Mouse (Mus musculus) midbrain, embryonic 14.5 days (tissue): ENCODE results near the gene Noc2l. TPM values are rescaled to one million over a fixed set of nuclear protein-coding genes. Genes with fewer than 3 reads are reported as not detected.
A peak's percentile ranks its signal among the peaks of the same experiment; 100 is the strongest.

Source experiments
- ATAC-seq: fragments of 200-750 bp; cut with Nextera tagmentation; 2 replicates; pipeline ENCODE4 v1.8.0; 2017; ENCODE audit warnings: moderate number of reproducible peaks, moderate library complexity; ENCODE audit not compliant: low FRiP score, low TSS enrichment
- DNase-seq: peaks from one replicate; pipeline ENCODE4 v3.0.0-alpha.2; 2015
- H3K27ac ChIP-seq: fragments of 300-500 bp; sonication (generic); replicated peaks from 2 replicates; pipeline ENCODE4 v1.5.1; 2014; ENCODE audit warnings: mild to moderate bottlenecking, low read depth, low read length, moderate library complexity
- H3K27me3 ChIP-seq: fragments of 300-500 bp; sonication (generic); 2 replicates; pipeline ENCODE4 v1.6.1; 2014; ENCODE audit warnings: low read length, control low read depth, mixed read lengths; ENCODE audit not compliant: control insufficient read depth, insufficient read depth
- H3K36me3 ChIP-seq: fragments of 300-500 bp; sonication (generic); 2 replicates; pipeline ENCODE4 v1.6.1; 2014; ENCODE audit warnings: low read length, control low read depth; ENCODE audit not compliant: control insufficient read depth, insufficient read depth
- H3K4me1 ChIP-seq: fragments of 300-500 bp; sonication (generic); 2 replicates; pipeline ENCODE4 v1.6.1; 2014; ENCODE audit warnings: mild to moderate bottlenecking, antibody characterized with exemption, low read length, control low read depth; ENCODE audit not compliant: control insufficient read depth, insufficient read depth
- H3K4me2 ChIP-seq: fragments of 300-500 bp; sonication (generic); 2 replicates; pipeline ENCODE4 v1.6.1; 2014; ENCODE audit warnings: mild to moderate bottlenecking, low read length, moderate library complexity
- H3K4me3 ChIP-seq: fragments of 300-500 bp; sonication (generic); replicated peaks from 2 replicates; pipeline ENCODE4 v1.5.1; 2014; ENCODE audit warnings: low read depth, low read length
- H3K9ac ChIP-seq: fragments of 300-500 bp; sonication (generic); replicated peaks from 2 replicates; pipeline ENCODE4 v1.6.1; 2014; ENCODE audit warnings: mild to moderate bottlenecking, low read length, moderate library complexity
- H3K9me3 ChIP-seq: fragments of 300-500 bp; sonication (generic); 2 replicates; pipeline ENCODE4 v1.6.1; 2016; ENCODE audit warnings: low read length, control low read depth, mixed read lengths; ENCODE audit not compliant: control insufficient read depth
- WGBS: fragments of 180-500 bp; shearing (Covaris S2); extraction: QIAGEN DNeasy Blood & Tissue Kit; methylation state at CpG from one replicate; pipeline ENCODE4 v1.1.7; 2014; 5-methylcytosine and 5-hydroxymethylcytosine counted together
- microRNA-seq: library from miRNA; unstranded; fragments of <30 nt; microRNA quantifications from one replicate; pipeline ENCODE4, GENCODE M21; 2016
- polyA plus RNA-seq: library from polyadenylated mRNA; unstranded; fragments of >200 nt; fragmentation: Nextera tagmentation; extraction: Ambion mirVana; gene quantifications from 2 replicates; pipeline ENCODE4 v1.2.1, GENCODE M21; 2014

Gene Noc2l
- polyA plus RNA-seq, 1 experiment from 2014 or later: 54.1 TPM

DNA sequence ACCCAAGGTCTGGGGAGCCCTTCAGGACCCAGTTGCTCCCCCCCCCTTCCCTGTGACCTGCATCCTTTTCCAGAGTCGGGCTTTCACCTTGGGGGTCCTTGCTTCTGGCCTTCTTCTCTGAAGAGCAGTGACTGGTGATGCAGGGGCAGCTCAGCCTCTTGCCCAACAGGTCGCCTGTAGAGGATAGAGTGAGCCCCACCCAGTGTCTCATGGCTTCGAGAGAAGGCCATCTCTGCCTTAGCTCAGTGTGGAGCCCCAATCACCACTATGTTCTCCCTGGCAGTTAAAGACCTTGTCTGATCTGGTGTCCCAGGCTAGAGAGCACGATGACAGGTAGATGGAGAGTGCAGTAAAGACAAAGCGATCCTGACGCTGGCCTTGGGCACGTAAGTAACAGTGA lies 16.3 kb downstream of the Noc2l start:
- H3K9me3 ChIP-seq: no peaks in the 10 kb centered on the region
- no peak overlapping the region for H3K4me3 ChIP-seq
- H3K9ac ChIP-seq: no peak overlapping the region
- peaks cover 26% of the 10 kb centered on the region for H3K36me3 ChIP-seq
- H3K4me2 ChIP-seq: peak overlapping the region; percentile 27
- 29% methylated on average over 7 of the region's 7 CpGs for WGBS
- H3K27ac ChIP-seq: peak overlapping the region; percentile 82
- DNase-seq (no peak), ATAC-seq (no peak)
- peaks cover 10% of the 10 kb centered on the region; the same call in 1 of the 2 replicates for H3K27me3 ChIP-seq
- H3K4me1 ChIP-seq: peaks cover 40% of the 10 kb centered on the region

DNA sequence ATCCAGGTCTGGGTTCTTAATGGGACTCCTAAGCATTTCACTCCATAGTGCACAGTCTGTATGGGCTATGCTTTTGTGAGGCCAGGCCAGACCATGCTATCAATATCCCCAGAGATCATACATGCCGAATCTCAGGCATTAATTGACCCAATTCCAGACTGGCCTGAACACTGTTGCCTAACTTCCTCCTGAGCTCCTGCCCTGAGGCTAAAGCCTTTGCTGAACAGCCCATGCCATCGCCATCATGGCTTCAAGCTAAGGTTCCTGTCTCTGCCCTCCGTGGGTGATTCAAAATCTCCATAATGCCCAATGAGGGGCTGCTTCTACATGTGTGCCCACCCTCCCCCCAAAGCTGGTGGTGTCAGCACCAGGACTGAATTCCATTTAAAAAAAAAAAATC lies 16.8 kb downstream of the Noc2l start:
- ATAC-seq (peak; percentile 31), DNase-seq (peak; percentile 27)
- no peak overlapping the region for H3K9ac ChIP-seq
- peak overlapping the region; percentile 82 for H3K27ac ChIP-seq
- no peaks in the 10 kb centered on the region for H3K9me3 ChIP-seq
- H3K4me3 ChIP-seq: no peak overlapping the region
- H3K27me3 ChIP-seq: peaks cover 10% of the 10 kb centered on the region; the same call in 1 of the 2 replicates
- H3K36me3 ChIP-seq: peaks cover 21% of the 10 kb centered on the region
- WGBS: 18% methylated on average over 3 of the region's 3 CpGs
- H3K4me2 ChIP-seq: peak overlapping the region; percentile 27; the same call in 1 of the 2 replicates
- peaks cover 40% of the 10 kb centered on the region for H3K4me1 ChIP-seq

DNA sequence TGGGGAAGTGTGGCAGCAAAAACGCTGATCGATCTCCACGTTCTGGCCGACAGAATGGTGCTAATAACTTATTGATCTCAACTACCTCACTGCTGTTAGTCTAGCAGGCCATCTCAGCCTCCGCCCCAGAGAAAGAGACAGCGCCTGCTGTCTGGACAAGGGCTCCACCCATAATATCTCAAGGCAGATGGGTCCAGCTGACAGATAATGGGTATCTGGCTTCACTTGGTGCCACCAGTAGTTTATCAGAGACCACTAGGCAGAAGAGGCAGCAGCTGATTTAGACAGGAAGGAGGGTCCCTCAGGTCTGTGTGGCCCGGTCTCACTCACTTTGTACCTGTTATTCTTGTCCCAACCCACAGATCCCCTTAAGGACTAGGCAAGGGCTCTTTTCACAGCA lies 17.2 kb downstream of the Noc2l start:
- ATAC-seq: no peak
- 46% methylated on average over 7 of the region's 7 CpGs for WGBS
- H3K4me1 ChIP-seq: peaks cover 40% of the 10 kb centered on the region
- peak overlapping the region; percentile 82; the same call in 1 of the 2 replicates for H3K27ac ChIP-seq
- no peak overlapping the region for H3K9ac ChIP-seq
- DNase-seq: peak; percentile 7
- no peak overlapping the region for H3K4me2 ChIP-seq
- peaks cover 17% of the 10 kb centered on the region for H3K36me3 ChIP-seq
- no peaks in the 10 kb centered on the region for H3K9me3 ChIP-seq
- no peak overlapping the region for H3K4me3 ChIP-seq
- peaks cover 10% of the 10 kb centered on the region; the same call in 1 of the 2 replicates for H3K27me3 ChIP-seq

DNA sequence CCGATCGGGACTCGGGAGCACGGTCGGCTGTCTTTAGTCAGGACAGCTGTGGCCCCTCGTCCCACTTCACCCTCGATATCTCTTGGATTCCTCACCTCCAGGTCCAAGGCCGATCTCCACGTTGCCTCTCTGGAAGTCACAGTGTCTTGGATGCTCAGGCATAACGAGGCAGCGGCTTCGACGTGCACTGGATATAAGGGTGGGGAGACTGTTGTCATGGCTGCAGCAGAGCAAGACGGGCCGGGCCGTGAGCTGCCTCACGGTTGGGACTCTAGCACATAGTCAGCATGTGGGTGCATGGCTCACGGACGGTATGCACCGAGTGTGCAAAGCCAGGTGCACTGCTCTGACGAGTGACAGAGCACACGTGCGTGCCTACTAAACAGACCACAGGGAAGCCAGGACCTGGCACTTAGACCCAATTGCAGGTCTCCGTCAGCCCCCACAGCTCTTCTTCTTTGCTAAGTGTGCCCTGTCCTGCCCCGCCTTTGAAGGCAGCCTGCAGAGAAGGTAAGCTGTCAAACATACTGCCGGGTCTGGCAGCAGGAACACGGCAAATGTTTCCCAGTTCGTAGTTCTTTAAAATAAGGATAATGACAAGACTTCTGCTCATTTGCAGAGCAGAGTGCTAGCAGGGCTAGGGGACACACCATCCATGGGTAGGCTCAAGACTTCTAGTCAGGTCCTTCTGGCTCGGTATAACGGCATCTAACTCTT lies 18.7 kb downstream of the Noc2l start:
- H3K36me3 ChIP-seq: peaks cover 2% of the 10 kb centered on the region
- peaks cover 40% of the 10 kb centered on the region for H3K4me1 ChIP-seq
- peaks cover 10% of the 10 kb centered on the region; the same call in 1 of the 2 replicates for H3K27me3 ChIP-seq
- no peaks in the 10 kb centered on the region for H3K9me3 ChIP-seq
- H3K27ac ChIP-seq: peak overlapping the region; percentile 61
- H3K4me2 ChIP-seq: peak overlapping the region; percentile 50
- WGBS: 2% methylated on average over 30 of the region's 30 CpGs
- peak overlapping the region; percentile 19 for H3K4me3 ChIP-seq
- ATAC-seq (peak; percentile 36; the same call in 1 of the 2 replicates), DNase-seq (peak; percentile 60)
- H3K9ac ChIP-seq: peak overlapping the region; percentile 2; the same call in 1 of the 2 replicates

DNA sequence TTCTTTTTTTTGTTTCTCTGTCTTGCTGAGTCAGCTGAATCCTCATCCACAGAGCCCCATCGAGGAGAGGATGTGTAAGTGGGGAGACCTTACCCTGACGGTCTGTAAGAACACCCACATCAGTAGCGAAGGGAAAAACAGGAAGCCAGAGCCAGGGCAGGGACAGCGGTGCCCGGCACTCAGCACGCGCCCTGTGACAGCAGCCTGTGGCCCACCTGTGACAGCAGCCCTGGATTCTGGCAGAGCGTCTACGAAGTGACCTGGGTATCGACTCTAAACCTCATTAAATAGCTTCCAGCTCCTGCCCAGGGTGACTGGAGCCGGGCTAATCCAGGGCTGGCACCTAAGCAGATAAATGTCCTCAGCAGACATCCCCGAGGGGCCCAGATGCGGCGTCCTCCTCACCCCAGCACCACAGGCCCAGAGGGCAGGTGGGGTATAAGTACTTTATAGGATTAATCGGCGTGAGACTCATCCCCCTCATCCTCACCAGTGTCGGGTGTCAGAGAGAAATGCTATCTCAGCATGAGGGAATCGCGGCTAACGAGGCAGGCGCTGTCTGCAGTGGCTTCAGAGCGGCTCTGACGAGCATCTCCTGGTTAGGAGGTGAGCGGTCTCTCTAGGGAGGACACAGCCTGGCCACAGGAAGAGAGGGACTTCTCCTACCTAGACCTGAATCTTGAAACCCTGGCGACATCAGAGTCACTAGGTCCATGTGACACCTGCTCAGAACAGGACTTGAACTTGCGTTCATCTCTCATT lies 19.4 kb downstream of the Noc2l start, which contains the start of gene Samd11:
Samd11 (minus strand) TSS at position 580 of the 762 bp plus-strand sequence.
- 3% methylated on average over 26 of the region's 26 CpGs for WGBS
- peak within 1 kb of the TSS; percentile 7; the same call in 1 of the 2 replicates for H3K9ac ChIP-seq

More for the DNA sequence above, 19.4 kb downstream of the Noc2l start, which contains the start of gene Samd11:
- peak within 1 kb of the TSS; percentile 19 for H3K4me3 ChIP-seq
- H3K4me2 ChIP-seq: peak within 1 kb of the TSS; percentile 50
- no peaks in the 10 kb centered on the region for H3K36me3 ChIP-seq
- ATAC-seq (peak; percentile 54; the same call in 1 of the 2 replicates), DNase-seq (peak; percentile 40)
- H3K27ac ChIP-seq: peak within 1 kb of the TSS; percentile 60; the same call in 1 of the 2 replicates
- peaks cover 37% of the 10 kb centered on the region for H3K4me1 ChIP-seq
- peaks cover 10% of the 10 kb centered on the region; the same call in 1 of the 2 replicates for H3K27me3 ChIP-seq
- no peaks in the 10 kb centered on the region for H3K9me3 ChIP-seq

Small RNA genes lying within 50 kb of the gene (microRNA-seq; reads per million reads assigned to microRNA genes)
- 4.0 reads per million, percentile 24 among the genes with 10 or more reads in this experiment for gene Mir7658

Other genes starting within 250 kb of the Noc2l start
- 36.3 and 38.7 TPM in 2 replicates for gene B3galt6, start 243.4 kb upstream of the Noc2l start, polyA plus RNA-seq
- 105 and 112 TPM in 2 replicates for gene Sdf4, start 243.1 kb upstream of the Noc2l start, polyA plus RNA-seq
- gene Tnfrsf4, start 222.2 kb upstream of the Noc2l start, polyA plus RNA-seq: 0.47 and 0.49 TPM in 2 replicates
- 1.4 and 2.4 TPM in 2 replicates for gene Tnfrsf18, start 209.8 kb upstream of the Noc2l start, polyA plus RNA-seq
- gene Ttll10, start 176.6 kb upstream of the Noc2l start, polyA plus RNA-seq: 0.28 TPM in 1 of 2 replicates, not detected in the other
- gene 9430015G10Rik, start 126.0 kb upstream of the Noc2l start, polyA plus RNA-seq: 26.1 and 32.8 TPM in 2 replicates
- gene Rnf223, start 105.5 kb upstream of the Noc2l start, polyA plus RNA-seq: 0.81 and 0.92 TPM in 2 replicates
- gene Agrn, start 38.5 kb upstream of the Noc2l start, polyA plus RNA-seq: 122 and 142 TPM in 2 replicates
- 0.51 and 2.5 TPM in 2 replicates for gene Isg15, start 35.2 kb upstream of the Noc2l start, polyA plus RNA-seq
- gene AW011738, start 32.7 kb upstream of the Noc2l start, polyA plus RNA-seq: 0.84 and 0.96 TPM in 2 replicates
- 1.9 and 2.0 TPM in 2 replicates for gene Perm1, start 20.1 kb upstream of the Noc2l start, polyA plus RNA-seq
- gene Plekhn1, start 1.2 kb upstream of the Noc2l start, polyA plus RNA-seq: 27.7 and 31.5 TPM in 2 replicates
- 3.9 and 4.4 TPM in 2 replicates for gene Samd11, start 19.6 kb downstream of the Noc2l start, polyA plus RNA-seq
- gene Vmn2r-ps159, start 95.1 kb downstream of the Noc2l start, polyA plus RNA-seq: not detected in 2 replicates